Mouse (Mus musculus) stomach, embryonic 16.5 days (tissue): Measurements from ENCODE around the gene Slc9a3r1. TPM values are rescaled to one million over a fixed set of nuclear protein-coding genes. Genes with fewer than 3 reads are reported as not detected.
A peak's percentile ranks its signal among the peaks of the same experiment; 100 is the strongest.

Experiments used
- ATAC-seq: fragments of 200-750 bp; cut with Nextera tagmentation; 2 replicates; pipeline ENCODE4 v1.8.0; 2017; ENCODE audit warnings: moderate number of reproducible peaks, moderate TSS enrichment; ENCODE audit not compliant: insufficient read depth, low FRiP score
- H3K27ac ChIP-seq: fragments of 300-500 bp; sonication (generic); 2 replicates; pipeline ENCODE4 v1.5.1; 2014; ENCODE audit warnings: low read length
- H3K27me3 ChIP-seq: fragments of 300-500 bp; sonication (generic); 2 replicates; pipeline ENCODE4 v1.6.1; 2014; ENCODE audit warnings: low read length, control low read depth, mixed read lengths; ENCODE audit not compliant: control insufficient read depth, insufficient read depth
- H3K36me3 ChIP-seq: fragments of 300-500 bp; sonication (generic); 2 replicates; pipeline ENCODE4 v1.6.1; 2014; ENCODE audit warnings: low read length; ENCODE audit not compliant: control insufficient read depth, insufficient read depth
- H3K4me1 ChIP-seq: fragments of 300-500 bp; sonication (generic); 2 replicates; pipeline ENCODE4 v1.6.1; 2014; ENCODE audit warnings: low read length, control low read depth, mixed read lengths; ENCODE audit not compliant: control insufficient read depth, insufficient read depth
- H3K4me2 ChIP-seq: fragments of 300-500 bp; sonication (generic); 2 replicates; pipeline ENCODE4 v1.6.1; 2014; ENCODE audit warnings: low read depth, low read length, mixed read lengths
- H3K4me3 ChIP-seq: fragments of 300-500 bp; sonication (generic); replicated peaks from 2 replicates; pipeline ENCODE4 v1.5.1; 2014; ENCODE audit warnings: mild to moderate bottlenecking, low read length
- H3K9ac ChIP-seq: fragments of 300-500 bp; sonication (generic); 2 replicates; pipeline ENCODE4 v1.6.1; 2014; ENCODE audit warnings: low read length
- H3K9me3 ChIP-seq: fragments of 300-500 bp; sonication (generic); replicated peaks from 2 replicates; pipeline ENCODE4 v1.6.1; 2016; ENCODE audit warnings: low read length, control low read depth; ENCODE audit not compliant: control insufficient read depth
- WGBS: fragments of 180-500 bp; shearing (Covaris S2); extraction: QIAGEN DNeasy Blood & Tissue Kit; methylation state at CpG from one replicate; pipeline ENCODE4 v1.1.7; 2014; 5-methylcytosine and 5-hydroxymethylcytosine counted together
- polyA plus RNA-seq: library from polyadenylated mRNA; unstranded; fragments of >200 nt; fragmentation: Nextera tagmentation; extraction: Ambion mirVana; gene quantifications from 2 replicates; pipeline ENCODE4 v1.2.1, GENCODE M21; 2015

Slc9a3r1 gene
- polyA plus RNA-seq, 1 experiment from 2014 or later = 136 TPM

DNA sequence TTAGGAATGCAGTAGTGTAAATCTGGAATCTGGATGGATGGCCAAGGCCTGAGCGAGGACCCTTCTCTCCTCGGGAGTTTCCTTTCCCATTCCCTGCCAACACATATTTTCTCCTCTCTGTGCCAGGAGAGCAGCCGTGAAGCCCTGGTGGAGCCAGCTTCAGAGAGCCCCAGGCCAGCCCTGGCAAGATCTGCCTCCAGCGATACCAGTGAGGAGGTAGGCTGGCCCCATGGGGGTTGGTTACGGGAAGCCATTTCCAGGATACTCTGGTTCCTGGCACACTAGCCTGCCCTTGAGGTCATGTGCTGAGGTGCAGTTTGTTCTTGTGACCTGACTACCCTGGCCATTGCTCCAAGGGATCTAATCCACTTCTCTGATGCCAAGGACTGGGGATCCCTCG, 16.7 kb downstream of the Slc9a3r1 start:
- WGBS = 64% methylated on average over 6 of the region's 6 CpGs
- Histone ChIP-seq H3K9ac (no peak overlapping the region), H3K36me3 (no peaks in the 10 kb centered on the region), H3K4me2 (no peak overlapping the region), H3K4me3 (no peak overlapping the region), H3K9me3 (no peaks in the 10 kb centered on the region), H3K27me3 (no peaks in the 10 kb centered on the region), H3K4me1 (peaks cover 36% of the 10 kb centered on the region), H3K27ac (peak overlapping the region; percentile 9; the same call in 1 of the 2 replicates)
- ATAC-seq = no peak

DNA sequence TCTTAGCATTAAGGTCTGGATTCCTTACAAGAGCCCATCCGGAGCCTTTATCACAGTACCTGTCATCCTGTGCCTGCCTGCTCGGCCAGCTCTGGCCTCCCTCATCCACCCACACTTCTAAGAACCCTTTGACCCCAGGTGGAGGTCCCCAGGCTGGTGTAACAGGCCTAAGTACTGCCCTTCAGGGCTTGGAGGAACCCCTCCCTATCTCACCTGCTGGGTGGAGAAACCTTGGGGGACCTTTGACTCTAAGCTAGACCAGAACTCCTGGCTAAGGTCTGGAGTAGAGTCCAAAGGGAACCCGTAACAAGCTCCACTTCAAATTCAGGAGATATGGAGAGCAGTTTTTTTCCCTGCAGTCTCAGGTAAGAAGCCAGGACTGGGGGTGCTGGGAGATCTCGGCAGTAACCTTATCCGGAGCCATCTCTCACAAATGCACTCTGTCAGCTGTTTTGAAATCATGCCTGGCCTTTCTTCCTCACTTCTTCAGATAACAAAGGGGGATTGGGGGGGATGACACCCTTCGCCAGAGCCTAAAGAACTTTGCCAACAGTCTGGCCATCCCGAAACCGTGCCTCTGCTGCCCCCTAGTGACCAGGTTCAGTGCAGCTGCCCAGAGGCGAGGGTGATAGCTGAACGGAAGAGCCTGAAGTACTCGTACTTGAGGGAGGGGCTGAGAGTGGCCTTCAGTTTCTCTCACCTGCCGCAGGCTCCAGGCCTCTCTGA, 18.9 kb downstream of the Slc9a3r1 start:
- Histone ChIP-seq H3K4me1 (peaks cover 24% of the 10 kb centered on the region), H3K27me3 (no peaks in the 10 kb centered on the region), H3K4me2 (no peak overlapping the region), H3K4me3 (no peak overlapping the region), H3K9me3 (no peaks in the 10 kb centered on the region), H3K36me3 (no peaks in the 10 kb centered on the region), H3K9ac (0 out of 2 replicates have a peak overlapping the region, but pooled peaks have one; percentile 2), H3K27ac (no peak overlapping the region)
- 21% methylated on average over 12 of the region's 12 CpGs for WGBS
- no peak for ATAC-seq

DNA sequence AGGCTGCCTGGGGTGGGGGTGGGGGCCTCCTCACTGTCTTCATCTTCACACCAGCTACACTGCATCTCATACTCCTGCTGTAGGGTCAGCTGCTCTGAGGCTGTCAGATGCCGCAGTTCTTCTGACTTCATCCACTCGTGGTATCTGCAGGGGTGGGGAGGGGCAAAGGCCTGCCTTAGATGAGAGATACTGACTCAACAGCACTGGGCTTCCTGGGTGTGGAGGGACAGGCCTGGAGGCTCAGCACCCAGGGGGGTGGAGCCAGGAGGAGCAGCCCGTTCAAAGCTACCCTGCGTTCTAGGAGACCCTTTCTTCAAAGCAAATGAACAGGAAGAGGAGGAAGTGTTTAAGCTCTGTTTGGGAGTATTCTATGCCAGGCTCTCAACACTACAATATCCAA, 21.8 kb downstream of the Slc9a3r1 start:
- no peak overlapping the region for H3K4me2 ChIP-seq
- peaks cover 11% of the 10 kb centered on the region for H3K4me1 ChIP-seq
- ATAC-seq = no peak
- no peaks in the 10 kb centered on the region for H3K9me3 ChIP-seq
- 39% methylated on average over 4 of the region's 4 CpGs for WGBS
- no peak overlapping the region for H3K4me3 ChIP-seq
- no peaks in the 10 kb centered on the region for H3K27me3 ChIP-seq
- H3K9ac ChIP-seq = no peak overlapping the region; the same call in 1 of the 2 replicates
- H3K36me3 ChIP-seq = no peaks in the 10 kb centered on the region
- H3K27ac ChIP-seq = no peak overlapping the region

- Histone ChIP-seq H3K27me3 (no peaks in the 10 kb centered on the region), H3K27ac (peak within 1 kb of the TSS; percentile 84), H3K9ac (peak within 1 kb of the TSS; percentile 85), H3K4me3 (peak within 1 kb of the TSS; percentile 75), H3K4me2 (peak within 1 kb of the TSS; percentile 97), H3K36me3 (no peaks in the 10 kb centered on the region), H3K4me1 (peaks cover 11% of the 10 kb centered on the region), H3K9me3 (no peaks in the 10 kb centered on the region)
- WGBS = under 1% methylated on average over 39 of the region's 39 CpGs
- peak; percentile 94 for ATAC-seq
Measured at GRCm38 (mm10) chr11:115187224-115187639, 24.1 kb downstream of the Slc9a3r1 start, which contains the start of gene Tmem104. Tmem104 (plus strand) TSS chr11:115187487.

GRCm38 (mm10) chr11:115187693-115188092, 24.6 kb downstream of the Slc9a3r1 start, which contains the start of gene Nat9:
Nat9 (minus strand) TSS chr11:115187859.
- Histone ChIP-seq H3K4me1 (peaks cover 11% of the 10 kb centered on the region), H3K27me3 (no peaks in the 10 kb centered on the region), H3K9ac (peak within 1 kb of the TSS; percentile 85), H3K9me3 (no peaks in the 10 kb centered on the region), H3K4me3 (peak within 1 kb of the TSS; percentile 75), H3K4me2 (peak within 1 kb of the TSS; percentile 97), H3K36me3 (no peaks in the 10 kb centered on the region), H3K27ac (peak within 1 kb of the TSS; percentile 84)
- ATAC-seq = peak; percentile 4; the same call in 1 of the 2 replicates
- 4% methylated on average over 12 of the region's 12 CpGs for WGBS

- H3K4me3 ChIP-seq = no peak overlapping the region
- no peaks in the 10 kb centered on the region for H3K27me3 ChIP-seq
- ATAC-seq = no peak
- H3K4me2 ChIP-seq = no peak overlapping the region; the same call in 1 of the 2 replicates
- WGBS = 83% methylated on average over 13 of the region's 13 CpGs
- H3K9me3 ChIP-seq = no peaks in the 10 kb centered on the region
- peaks cover 11% of the 10 kb centered on the region for H3K4me1 ChIP-seq
- H3K27ac ChIP-seq = no peak overlapping the region
- no peaks in the 10 kb centered on the region for H3K36me3 ChIP-seq
- H3K9ac ChIP-seq = no peak overlapping the region
Measured at GRCm38 (mm10) chr11:115188539-115189231, 25.5 kb downstream of the Slc9a3r1 start.

- no peaks in the 10 kb centered on the region for H3K36me3 ChIP-seq
- H3K4me1 ChIP-seq = peaks cover 11% of the 10 kb centered on the region
- no peaks in the 10 kb centered on the region for H3K27me3 ChIP-seq
- WGBS = 84% methylated on average over 6 of the region's 6 CpGs
- H3K4me3 ChIP-seq = no peak overlapping the region
- no peak overlapping the region for H3K27ac ChIP-seq
- no peak for ATAC-seq
- no peaks in the 10 kb centered on the region for H3K9me3 ChIP-seq
- no peak overlapping the region for H3K9ac ChIP-seq
- no peak overlapping the region for H3K4me2 ChIP-seq
Measured at GRCm38 (mm10) chr11:115189304-115189703, 26.2 kb downstream of the Slc9a3r1 start.

DNA sequence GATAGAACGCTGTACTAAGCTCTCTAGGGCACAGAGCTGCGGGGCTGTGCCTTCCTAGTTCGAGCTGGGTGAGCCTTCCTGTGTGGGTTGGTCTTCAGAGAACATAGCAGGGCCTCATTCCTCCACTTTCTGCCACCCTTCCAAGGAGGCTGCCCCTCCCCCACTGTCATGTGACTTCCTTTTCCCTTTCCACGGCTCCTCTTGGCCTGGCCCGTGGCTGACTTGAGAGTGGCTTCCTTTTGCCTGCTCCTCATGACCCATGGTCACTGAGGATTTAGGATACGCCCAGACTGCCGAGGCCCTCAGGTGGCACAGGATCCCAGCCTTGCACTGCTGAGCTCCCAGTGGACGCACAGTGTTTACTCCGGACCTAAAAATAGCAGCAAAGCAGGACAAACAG, 29.0 kb downstream of the Slc9a3r1 start:
- ATAC-seq = peak; percentile 21; the same call in 1 of the 2 replicates
- no peak overlapping the region for H3K4me2 ChIP-seq

DNA sequence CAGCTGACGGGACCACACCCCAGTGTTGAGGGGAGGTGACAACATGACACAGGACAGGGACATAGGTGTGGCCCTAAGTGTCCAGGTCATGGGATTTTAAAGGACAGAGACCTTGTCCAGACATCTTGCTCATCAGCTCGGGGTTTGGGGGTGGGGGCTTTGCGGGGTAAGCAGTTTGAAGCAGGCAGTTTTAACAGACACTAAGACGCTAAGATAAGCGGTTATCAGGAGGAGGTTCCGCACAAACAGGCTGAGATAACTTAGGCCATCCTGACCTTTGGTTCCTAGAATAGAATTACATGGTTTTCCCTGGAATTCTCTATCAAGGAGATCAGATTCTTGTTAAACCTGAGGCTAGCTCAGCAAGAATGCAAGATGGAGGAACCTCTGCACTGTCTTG, 31.6 kb downstream of the Slc9a3r1 start:
- Histone ChIP-seq H3K4me1 (no peaks in the 10 kb centered on the region), H3K36me3 (no peaks in the 10 kb centered on the region), H3K4me2 (no peak overlapping the region), H3K4me3 (no peak overlapping the region), H3K27ac (no peak overlapping the region), H3K27me3 (no peaks in the 10 kb centered on the region), H3K9me3 (no peaks in the 10 kb centered on the region), H3K9ac (no peak overlapping the region)
- no peak for ATAC-seq
- WGBS = 82% methylated on average over 6 of the region's 6 CpGs

More for the DNA sequence above, 29.0 kb downstream of the Slc9a3r1 start:
- Histone ChIP-seq H3K27me3 (no peaks in the 10 kb centered on the region), H3K4me1 (peaks cover 6% of the 10 kb centered on the region; the same call in 1 of the 2 replicates), H3K4me3 (no peak overlapping the region), H3K27ac (peak overlapping the region; percentile 55; the same call in 1 of the 2 replicates), H3K9ac (no peak overlapping the region; the same call in 1 of the 2 replicates), H3K36me3 (no peaks in the 10 kb centered on the region), H3K9me3 (no peaks in the 10 kb centered on the region)
- WGBS = 46% methylated on average over 9 of the region's 9 CpGs
